Mouse (Mus musculus) embryonic stem cell, embryonic (primary cell): ENCODE data around the gene Ass1.

Experiments used
- CTCF ChIA-PET, 4 experiments: fragments of 300-600 bp in 2 of 4; fragments of 350-600 bp in 2 of 4; sonication (Branson Sonifier 250); formaldehyde crosslinking; loops; one replicate each; lab custom pipeline; 2022; ENCODE audit warnings: inconsistent platforms in 2 of 4; lab: Charles Lee
- POLR2A ChIA-PET, 4 experiments: fragments of 300-600 bp in 2 of 4; fragments of 350-600 bp in 2 of 4; sonication (Branson Sonifier 250); formaldehyde crosslinking; loops; one replicate each; lab custom pipeline; 2022; ENCODE audit warnings: antibody characterized with exemption in 4 of 4, inconsistent platforms in 1 of 4; lab: Charles Lee

Gene Ass1

DNA sequence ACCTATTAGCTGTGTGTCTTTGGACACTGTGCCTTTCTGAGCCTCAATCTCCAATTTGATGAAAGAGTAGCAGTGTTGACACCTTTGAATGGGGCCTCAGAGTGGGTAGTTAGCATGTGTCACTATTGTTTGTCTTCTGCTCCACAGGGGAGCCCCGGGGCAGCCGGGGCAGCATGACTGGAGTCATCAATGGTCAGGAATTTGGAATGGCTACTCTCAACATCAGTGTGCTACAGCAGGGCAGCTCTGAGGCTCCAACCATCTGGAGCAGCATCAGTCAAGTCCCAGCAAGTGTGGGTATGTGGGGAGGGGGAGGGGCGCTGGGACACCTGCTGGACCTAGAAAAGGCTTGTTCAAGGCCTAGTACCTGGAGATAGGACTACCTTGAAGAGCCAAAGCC lies 19.3 kb upstream of the Ass1 start:
- POLR2A ChIA-PET, result interaction anchor here in 2 of 4 experiments (0.6 to 5.2 kb wide), 6 partner anchors 8 to 323 kb away, joined by 3 to 80 read pairs (median 4); partner anchors contain the start of gene Ass1 (in 1 of the 2)
- CTCF ChIA-PET, result interaction anchor here in 1 of 4 experiments (0.5 to 1.1 kb wide), 4 partner anchors 8 to 1270 kb away, joined by 3 to 6 read pairs (median 3); no protein-coding TSS in a partner anchor

DNA sequence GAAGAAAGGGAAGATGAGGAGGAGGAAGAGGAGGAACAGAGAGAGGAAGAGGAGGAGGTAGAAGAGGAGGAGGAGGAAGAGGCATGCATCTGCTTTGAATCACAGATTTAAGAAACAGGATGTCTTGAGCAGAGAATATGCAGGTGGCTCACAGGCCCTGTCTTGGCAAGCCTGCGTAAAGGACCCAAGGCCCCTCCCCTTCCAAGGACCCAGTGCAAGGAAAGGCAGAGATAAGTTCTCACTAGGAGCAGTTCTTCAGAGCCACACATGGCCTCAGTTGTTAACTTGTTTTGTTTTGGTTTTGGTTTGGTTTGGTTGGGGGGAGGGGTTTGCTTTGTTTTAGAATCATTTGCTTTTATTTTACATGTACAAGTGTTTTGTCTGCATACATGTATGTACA lies 18.5 kb upstream of the Ass1 start:
- CTCF ChIA-PET, result interaction anchor here in 1 of 4 experiments (1.1 to 2.3 kb wide), 2 partner anchors 16 to 152 kb away, joined by 3 to 11 read pairs; no protein-coding TSS in a partner anchor
- POLR2A ChIA-PET, result interaction anchor here in 2 of 4 experiments (1.2 to 10.2 kb wide), 6 partner anchors 11 to 22 kb away, joined by 3 to 294 read pairs (median 45); partner anchors contain the start of gene Ass1 (in 2 of the 2)

DNA sequence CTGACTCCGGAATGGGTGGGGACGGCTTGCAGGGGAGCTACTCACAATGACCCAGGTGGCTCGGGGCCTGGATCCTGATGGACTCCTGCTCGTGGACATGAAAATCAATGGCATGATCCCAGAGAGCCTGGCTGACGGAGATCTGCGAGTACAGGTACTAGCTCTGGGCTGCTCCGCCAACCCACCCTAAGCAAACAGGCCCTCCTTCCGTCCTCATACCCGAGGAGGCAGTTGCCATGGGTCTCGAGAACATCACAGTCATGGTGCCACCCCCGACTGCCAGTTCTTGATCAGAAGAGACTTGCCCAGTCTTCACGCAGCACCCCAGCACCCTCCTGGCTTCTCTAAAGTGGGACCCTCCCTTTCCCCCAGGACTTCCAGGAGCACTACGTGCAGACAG lies 17.0 kb upstream of the Ass1 start:
- ChIA-PET POLR2A (interaction anchor here (0.6 to 10.2 kb wide), 50 partner anchors 8 to 835 kb away, joined by 3 to 294 read pairs (median 4); partner anchors contain the start of genes Ass1 (in 3 of the 4), Abl1 (in 1 of the 4), Exosc2 (in 1 of the 4) and Fnbp1 (in 1 of the 4)), CTCF (interaction anchor here (0.6 to 3.1 kb wide), 15 partner anchors 11 to 235 kb away, joined by 3 to 15 read pairs (median 4); partner anchors contain the start of genes Abl1 (in 1 of the 4) and Ass1 (in 1 of the 4))

- CTCF ChIA-PET, result interaction anchor here (0.6 to 3.1 kb wide), 22 partner anchors 10 to 281 kb away, joined by 3 to 15 read pairs (median 4); partner anchors contain the start of genes Abl1 (in 1 of the 4) and Ass1 (in 1 of the 4)
- POLR2A ChIA-PET, result interaction anchor here (0.6 to 10.2 kb wide), 58 partner anchors 8 to 834 kb away, joined by 3 to 294 read pairs (median 4); partner anchors contain the start of genes Ass1 (in 3 of the 4), Exosc2 (in 2 of the 4), Abl1 (in 1 of the 4) and Fnbp1 (in 1 of the 4)
These were observed 16.3 kb upstream of the Ass1 start for GRCm38 (mm10) chr2:31453559-31454177.

- CTCF ChIA-PET, result interaction anchor here (0.6 to 3.1 kb wide), 17 partner anchors 10 to 336 kb away, joined by 3 to 15 read pairs (median 3); no protein-coding TSS in a partner anchor
- POLR2A ChIA-PET, result interaction anchor here (0.5 to 10.2 kb wide), 49 partner anchors 8 to 834 kb away, joined by 3 to 294 read pairs (median 4); partner anchors contain the start of genes Ass1 (in 3 of the 4), Exosc2 (in 2 of the 4), Abl1 (in 1 of the 4) and Fubp3 (in 1 of the 4)
These were observed 15.7 kb upstream of the Ass1 start for GRCm38 (mm10) chr2:31454280-31454679.

GRCm38 (mm10) chr2:31455418-31455817 lies 14.6 kb upstream of the Ass1 start:
- POLR2A ChIA-PET, result interaction anchor here (0.6 to 10.2 kb wide), 7 partner anchors 9 to 609 kb away, joined by 3 to 294 read pairs (median 54); partner anchors contain the start of gene Ass1 (in 3 of the 4)
- CTCF ChIA-PET, result interaction anchor here in 2 of 4 experiments (1.2 to 3.1 kb wide), 2 partner anchors 17 to 19 kb away, joined by 3 to 15 read pairs; no protein-coding TSS in a partner anchor

- ChIA-PET CTCF (interaction anchor here in 2 of 4 experiments (0.5 to 3.4 kb wide), 10 partner anchors 8 to 159 kb away, joined by 3 to 17 read pairs (median 5); partner anchors contain the start of gene Ass1 (in 1 of the 2)), POLR2A (interaction anchor here in 3 of 4 experiments (0.5 to 10.2 kb wide), 11 partner anchors 8 to 413 kb away, joined by 3 to 294 read pairs (median 5); partner anchors contain the start of gene Ass1 (in 2 of the 3))
These were observed 11.5 kb upstream of the Ass1 start for GRCm38 (mm10) chr2:31458460-31458859.

- POLR2A ChIA-PET, result interaction anchor here (0.5 to 10.2 kb wide), 34 partner anchors 7 to 988 kb away, joined by 3 to 294 read pairs (median 4); partner anchors contain the start of gene Ass1 (in 3 of the 4)
- CTCF ChIA-PET, result interaction anchor here (0.5 to 3.4 kb wide), 43 partner anchors 9 to 1921 kb away, joined by 3 to 17 read pairs (median 4); partner anchors contain the start of genes Ass1 (in 3 of the 4) and Slc2a8 (in 1 of the 4)
These were observed 10.7 kb upstream of the Ass1 start for GRCm38 (mm10) chr2:31458989-31459936.

DNA sequence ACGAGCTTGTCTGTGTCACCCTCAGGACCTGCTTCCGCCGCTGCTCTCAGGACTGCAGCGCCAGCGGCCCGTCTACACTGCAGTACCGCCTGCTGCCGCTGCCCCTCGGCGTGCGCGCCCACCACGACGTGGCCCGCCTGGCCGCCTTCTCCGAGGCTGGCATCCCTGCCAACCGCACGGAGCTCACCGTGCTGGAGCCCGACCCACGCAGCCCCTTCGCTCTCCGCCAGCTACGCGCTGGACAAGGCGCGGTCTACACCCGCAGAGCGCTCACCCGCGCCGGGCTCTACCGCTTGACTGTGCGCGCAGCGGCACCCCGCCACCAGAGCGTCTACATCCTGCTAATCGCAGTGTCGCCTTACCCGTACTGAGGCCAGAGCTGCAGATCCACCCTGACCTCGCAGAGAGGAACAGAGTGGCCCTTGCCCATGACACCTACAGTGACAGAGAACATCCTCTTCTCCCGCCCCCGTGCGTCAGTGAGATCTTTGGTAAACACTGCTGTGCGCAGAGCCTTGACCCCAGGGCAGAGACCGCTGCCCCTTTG lies 9.9 kb upstream of the Ass1 start:
- ChIA-PET CTCF (interaction anchor here (0.5 to 3.4 kb wide), 31 partner anchors 9 to 1522 kb away, joined by 3 to 17 read pairs (median 4); partner anchors contain the start of genes Ass1 (in 3 of the 4) and Slc2a8 (in 1 of the 4)), POLR2A (interaction anchor here (0.7 to 10.2 kb wide), 23 partner anchors 9 to 989 kb away, joined by 3 to 294 read pairs (median 5); partner anchors contain the start of gene Ass1 (in 3 of the 4))

DNA sequence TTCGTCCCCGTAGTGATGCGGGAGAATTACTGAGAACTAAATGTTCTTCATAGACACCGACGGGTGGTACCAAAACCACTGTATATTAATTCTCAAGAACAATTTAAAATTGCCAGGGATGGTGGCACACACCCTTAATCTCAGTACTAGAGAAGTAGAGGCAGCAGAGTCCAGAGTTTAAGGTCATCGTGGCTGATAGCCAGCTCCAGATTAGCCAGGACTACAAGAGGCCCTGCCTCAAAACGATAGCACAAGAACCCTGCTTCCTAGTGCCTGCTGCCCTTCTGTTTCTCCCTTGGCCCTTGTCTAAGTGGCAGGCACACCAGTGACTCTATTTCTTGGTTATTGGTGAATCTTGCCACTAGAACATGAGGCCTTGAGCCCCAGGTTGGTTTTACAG lies 9.1 kb upstream of the Ass1 start:
- POLR2A ChIA-PET, result interaction anchor here in 3 of 4 experiments (0.8 to 10.2 kb wide), 10 partner anchors 8 to 217 kb away, joined by 3 to 294 read pairs (median 6); partner anchors contain the start of gene Ass1 (in 3 of the 3)
- CTCF ChIA-PET, result interaction anchor here in 2 of 4 experiments (0.9 to 3.4 kb wide), 5 partner anchors 11 to 25 kb away, joined by 3 to 17 read pairs (median 7); no protein-coding TSS in a partner anchor

- CTCF ChIA-PET, result interaction anchor here in 3 of 4 experiments (0.6 to 2.4 kb wide), 4 partner anchors 10 to 445 kb away, joined by 3 to 15 read pairs (median 8); no protein-coding TSS in a partner anchor
- POLR2A ChIA-PET, result interaction anchor here in 3 of 4 experiments (0.7 to 8.7 kb wide), 10 partner anchors 8 to 702 kb away, joined by 3 to 101 read pairs (median 4); partner anchors contain the start of gene Ass1 (in 1 of the 3)
These were observed 8.0 kb upstream of the Ass1 start for GRCm38 (mm10) chr2:31462051-31462450.

GRCm38 (mm10) chr2:31463253-31463652 lies 6.8 kb upstream of the Ass1 start:
- ChIA-PET POLR2A (interaction anchor here in 3 of 4 experiments (0.6 to 8.7 kb wide), 6 partner anchors 9 to 761 kb away, joined by 3 to 101 read pairs (median 6); partner anchors contain the start of gene Ass1 (in 1 of the 3)), CTCF (interaction anchor here in 1 of 4 experiments (1.5 to 2.4 kb wide), 2 partner anchors 9 to 19 kb away, joined by 3 to 10 read pairs; no protein-coding TSS in a partner anchor)

- ChIA-PET POLR2A (interaction anchor here in 3 of 4 experiments (0.5 to 8.7 kb wide), 10 partner anchors 8 to 1025 kb away, joined by 3 to 101 read pairs (median 4); partner anchors contain the start of gene Ass1 (in 1 of the 3)), CTCF (interaction anchor here in 1 of 4 experiments (1.2 to 2.4 kb wide), 4 partner anchors 8 to 19 kb away, joined by 3 to 10 read pairs (median 3); no protein-coding TSS in a partner anchor)
These were observed 6.1 kb upstream of the Ass1 start for GRCm38 (mm10) chr2:31463696-31464528.

GRCm38 (mm10) chr2:31464529-31464910 lies 5.5 kb upstream of the Ass1 start:
- CTCF ChIA-PET, result interaction anchor here in 2 of 4 experiments (0.5 to 2.4 kb wide), 6 partner anchors 8 to 255 kb away, joined by 3 to 10 read pairs (median 3); no protein-coding TSS in a partner anchor
- POLR2A ChIA-PET, result interaction anchor here in 2 of 4 experiments (0.5 to 8.7 kb wide), 8 partner anchors 7 to 1024 kb away, joined by 3 to 101 read pairs (median 4); partner anchors contain the start of gene Ass1 (in 1 of the 2)

GRCm38 (mm10) chr2:31467457-31467856 lies 2.5 kb upstream of the Ass1 start:
- ChIA-PET POLR2A (interaction anchor here in 3 of 4 experiments (0.7 to 13.8 kb wide), 25 partner anchors 8 to 709 kb away, joined by 3 to 294 read pairs (median 3); partner anchors contain the start of genes Abl1 (in 1 of the 3) and Fnbp1 (in 1 of the 3)), CTCF (interaction anchor here in 2 of 4 experiments (0.6 to 1.5 kb wide), 4 partner anchors 14 to 163 kb away, joined by 3 to 10 read pairs (median 4); no protein-coding TSS in a partner anchor)
